Mouse (Mus musculus) hindbrain, embryonic 15.5 days (tissue): ENCODE measurements around the gene Ythdf2. TPM values are rescaled to one million over a fixed set of nuclear protein-coding genes. Genes with fewer than 3 reads are reported as not detected.
A peak's percentile ranks its signal among the peaks of the same experiment; 100 is the strongest.

Source experiments
- ATAC-seq: fragments of 200-750 bp; cut with Nextera tagmentation; 2 replicates; pipeline ENCODE4 v1.8.0; 2017; ENCODE audit warnings: low read depth, moderate number of reproducible peaks, moderate TSS enrichment; ENCODE audit not compliant: low FRiP score
- H3K27ac ChIP-seq: fragments of 300-500 bp; sonication (generic); replicated peaks from 2 replicates; pipeline ENCODE4 v1.5.1; 2015; ENCODE audit warnings: mild to moderate bottlenecking, inconsistent platforms
- H3K27me3 ChIP-seq: fragments of 300-500 bp; sonication (generic); 2 replicates; pipeline ENCODE4 v1.6.1; 2015; ENCODE audit warnings: control low read depth, inconsistent platforms
- H3K36me3 ChIP-seq: fragments of 300-500 bp; sonication (generic); 2 replicates; pipeline ENCODE4 v1.6.1; 2015; ENCODE audit warnings: control low read depth, inconsistent platforms
- H3K4me1 ChIP-seq: fragments of 300-500 bp; sonication (generic); replicated peaks from 2 replicates; pipeline ENCODE4 v1.6.1; 2015; ENCODE audit warnings: control low read depth, inconsistent platforms
- H3K4me2 ChIP-seq: fragments of 300-500 bp; sonication (generic); 2 replicates; pipeline ENCODE4 v1.6.1; 2015; ENCODE audit warnings: moderate library complexity, mild to moderate bottlenecking, inconsistent platforms
- H3K4me3 ChIP-seq: fragments of 300-500 bp; sonication (generic); 2 replicates; pipeline ENCODE4 v1.5.1; 2015; ENCODE audit warnings: mild to moderate bottlenecking, inconsistent platforms
- H3K9ac ChIP-seq: fragments of 300-500 bp; sonication (generic); 2 replicates; pipeline ENCODE4 v1.6.1; 2015; ENCODE audit warnings: inconsistent platforms
- H3K9me3 ChIP-seq: fragments of 300-500 bp; sonication (generic); 2 replicates; pipeline ENCODE4 v1.6.1; 2016; ENCODE audit warnings: control low read depth, inconsistent platforms
- WGBS: fragments of 180-500 bp; shearing (Covaris S2); methylation state at CpG from one replicate; pipeline ENCODE4 v1.1.7; 2015; 5-methylcytosine and 5-hydroxymethylcytosine counted together
- polyA plus RNA-seq: library from polyadenylated mRNA; unstranded; fragments of >200 nt; fragmentation: Nextera tagmentation; extraction: Ambion mirVana; gene quantifications from 2 replicates; pipeline ENCODE4 v1.2.1, GENCODE M21; 2015

Gene Ythdf2
- polyA plus RNA-seq = 102 and 105 TPM in 2 replicates

- Histone ChIP-seq H3K27ac (peak within 1 kb of the TSS; percentile 90), H3K4me3 (peak within 1 kb of the TSS; percentile 76), H3K4me2 (peak within 1 kb of the TSS; percentile 62), H3K27me3 (no peaks in the 10 kb centered on the region), H3K36me3 (peaks cover 3% of the 10 kb centered on the region; the same call in 1 of the 2 replicates), H3K4me1 (peaks cover 35% of the 10 kb centered on the region), H3K9me3 (no peaks in the 10 kb centered on the region), H3K9ac (peak within 1 kb of the TSS; percentile 92)
- peak; percentile 98 for ATAC-seq
- WGBS = under 1% methylated on average over 73 of the region's 78 CpGs
These were observed at the start of gene Ythdf2 for GRCm38 (mm10) chr4:132211953-132212734. Ythdf2 (minus strand) TSS chr4:132212303.

DNA sequence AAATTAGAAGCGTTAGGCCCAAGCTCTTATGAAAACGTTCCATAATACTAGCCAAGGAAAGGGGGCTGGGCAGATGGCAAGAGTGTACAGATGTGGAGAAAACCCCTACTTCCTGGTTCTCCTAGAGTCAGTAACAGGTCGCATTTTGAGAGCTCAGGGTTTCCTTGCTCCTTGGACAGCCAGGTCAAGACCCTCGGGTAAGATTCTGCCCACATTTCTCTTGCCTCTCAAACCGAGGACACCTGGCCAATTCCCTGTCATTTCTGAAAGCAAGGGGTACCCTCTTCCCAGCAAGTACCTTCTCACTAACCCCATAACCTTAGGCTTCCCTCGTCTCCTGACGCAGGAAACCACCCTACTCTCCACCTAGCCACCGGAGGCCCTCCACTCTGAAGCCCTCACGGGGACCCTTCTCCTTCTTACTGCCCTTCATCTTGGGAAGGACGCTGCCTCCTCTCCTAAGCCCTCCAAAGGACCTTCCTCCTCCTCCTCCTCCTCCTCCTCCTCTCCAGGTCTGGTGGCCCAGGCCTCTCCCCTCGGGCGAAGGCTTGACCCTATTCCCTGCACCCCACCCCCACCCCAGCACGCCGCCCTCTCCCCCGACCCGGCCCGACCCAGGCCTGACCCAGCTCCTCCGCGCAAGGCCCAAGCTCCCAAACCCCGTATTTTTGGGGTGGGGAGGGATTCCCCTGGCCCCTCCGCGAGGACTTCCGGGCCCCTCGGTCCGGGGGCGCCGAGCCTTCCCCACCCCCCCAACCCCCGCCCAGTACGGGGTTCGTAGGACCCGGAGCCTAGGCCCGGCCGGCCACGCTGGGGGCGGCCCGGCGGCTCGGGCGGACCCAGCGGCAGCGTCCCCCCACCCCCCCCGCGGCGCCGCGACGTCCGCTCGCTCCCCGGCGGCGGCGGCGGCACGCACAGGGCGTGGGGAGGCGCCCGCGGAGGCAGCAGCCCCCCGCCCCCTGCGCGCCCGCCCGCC is 48.6 kb upstream of the Ythdf2 start:
- Histone ChIP-seq H3K4me1 (peaks cover 30% of the 10 kb centered on the region), H3K9me3 (no peaks in the 10 kb centered on the region), H3K4me3 (peak overlapping the region; percentile 84), H3K4me2 (peak overlapping the region; percentile 85), H3K9ac (peak overlapping the region; percentile 91), H3K27me3 (no peaks in the 10 kb centered on the region), H3K36me3 (no peaks in the 10 kb centered on the region), H3K27ac (peak overlapping the region; percentile 92)
- WGBS = 4% methylated on average over 24 of the region's 64 CpGs
- peak; percentile 86 for ATAC-seq

DNA sequence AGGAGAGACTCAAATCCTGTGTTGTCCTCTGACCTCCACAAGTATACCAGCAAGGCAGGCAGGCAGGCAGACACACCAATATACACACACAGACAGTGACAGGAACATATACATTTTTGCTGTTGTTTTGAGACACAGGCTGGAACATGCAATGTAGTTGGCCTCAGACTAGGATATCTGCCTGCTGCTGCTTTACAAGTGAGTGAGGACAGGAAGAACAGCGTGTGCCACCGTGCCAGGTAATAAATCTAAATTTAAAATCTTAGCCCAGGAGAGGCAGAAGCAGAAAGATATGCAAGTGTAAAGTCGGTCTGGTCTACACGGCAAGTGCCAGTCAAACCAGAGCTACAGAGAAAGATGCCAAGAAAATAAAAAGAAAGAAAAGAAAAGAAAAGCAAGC is 47.1 kb upstream of the Ythdf2 start:
- ATAC-seq = no peak
- H3K4me2 ChIP-seq = peak overlapping the region; percentile 85; the same call in 1 of the 2 replicates
- no peaks in the 10 kb centered on the region for H3K27me3 ChIP-seq
- peak overlapping the region; percentile 84; the same call in 1 of the 2 replicates for H3K4me3 ChIP-seq
- H3K9me3 ChIP-seq = no peaks in the 10 kb centered on the region
- 0 out of 2 replicates have a peak overlapping the region, but pooled peaks have one; percentile 13 for H3K9ac ChIP-seq
- peak overlapping the region; percentile 92; the same call in 1 of the 2 replicates for H3K27ac ChIP-seq
- H3K36me3 ChIP-seq = no peaks in the 10 kb centered on the region
- peaks cover 30% of the 10 kb centered on the region for H3K4me1 ChIP-seq
- 84% methylated on average over 4 of the region's 4 CpGs for WGBS

DNA sequence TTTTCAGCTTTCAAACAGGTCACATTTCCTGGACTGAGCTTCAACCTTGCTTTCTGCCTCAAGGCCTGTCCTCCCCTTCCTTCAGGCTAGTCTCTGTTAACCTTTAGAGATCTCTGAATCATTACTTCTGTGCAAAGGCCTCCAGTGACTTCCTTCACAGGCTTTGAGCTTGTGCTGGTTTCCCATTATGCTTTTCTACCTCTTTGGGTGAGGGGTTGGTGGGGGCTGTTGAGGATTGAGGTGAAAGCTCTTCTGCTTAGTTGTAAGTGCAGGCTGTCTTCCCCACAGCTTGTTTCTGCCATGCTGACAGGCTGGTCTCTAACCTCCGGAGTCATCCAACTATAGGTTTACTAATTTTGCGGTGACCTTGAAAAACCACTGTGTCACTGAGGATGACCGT is 44.3 kb upstream of the Ythdf2 start:
- H3K27ac ChIP-seq = no peak overlapping the region
- H3K4me2 ChIP-seq = no peak overlapping the region
- no peak overlapping the region for H3K4me3 ChIP-seq
- H3K36me3 ChIP-seq = peaks cover 3% of the 10 kb centered on the region; the same call in 1 of the 2 replicates
- no peaks in the 10 kb centered on the region for H3K9me3 ChIP-seq
- peaks cover 21% of the 10 kb centered on the region for H3K4me1 ChIP-seq
- H3K9ac ChIP-seq = no peak overlapping the region
- ATAC-seq = no peak
- WGBS = 95% methylated on average over 3 of the region's 3 CpGs
- H3K27me3 ChIP-seq = no peaks in the 10 kb centered on the region

DNA sequence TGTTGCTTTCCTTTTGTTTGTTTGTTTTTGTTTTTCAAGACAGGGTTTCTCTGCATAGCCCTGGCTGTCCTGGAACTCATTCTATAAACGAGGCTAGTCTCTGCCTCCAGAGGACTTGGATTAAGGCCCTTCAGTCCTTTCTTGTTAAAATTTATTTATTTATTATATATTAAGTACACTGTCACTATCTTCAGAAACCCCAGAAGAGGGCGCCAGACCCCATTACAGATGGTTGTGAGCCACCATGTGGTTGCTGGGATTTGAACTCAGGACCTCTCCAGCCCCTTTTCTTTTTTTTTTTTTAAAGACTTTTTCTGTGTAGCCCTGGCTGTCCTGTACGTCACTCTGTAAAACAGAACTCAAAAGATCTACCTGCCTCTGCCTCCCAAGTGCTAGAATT is 42.9 kb upstream of the Ythdf2 start:
- ATAC-seq = no peak
- Histone ChIP-seq H3K4me1 (peaks cover 15% of the 10 kb centered on the region), H3K36me3 (peaks cover 15% of the 10 kb centered on the region), H3K9ac (no peak overlapping the region), H3K4me3 (no peak overlapping the region), H3K9me3 (no peaks in the 10 kb centered on the region), H3K4me2 (no peak overlapping the region), H3K27ac (no peak overlapping the region), H3K27me3 (no peaks in the 10 kb centered on the region)
- 83% methylated on average over 3 of the region's 3 CpGs for WGBS

- Histone ChIP-seq H3K4me2 (no peak overlapping the region), H3K36me3 (peaks cover 17% of the 10 kb centered on the region), H3K27me3 (no peaks in the 10 kb centered on the region), H3K4me3 (no peak overlapping the region), H3K9ac (no peak overlapping the region), H3K9me3 (no peaks in the 10 kb centered on the region), H3K4me1 (0 out of 2 replicates have a peak, but pooled peaks cover 1% of the 10 kb centered on the region), H3K27ac (no peak overlapping the region)
- ATAC-seq = no peak
- 74% methylated on average over 2 of the region's 2 CpGs for WGBS
These were observed 41.5 kb upstream of the Ythdf2 start for GRCm38 (mm10) chr4:132253622-132254021.

- H3K36me3 ChIP-seq = peaks cover 22% of the 10 kb centered on the region
- no peak overlapping the region for H3K4me2 ChIP-seq
- WGBS = 86% methylated on average over 8 of the region's 8 CpGs
- H3K4me1 ChIP-seq = no peaks in the 10 kb centered on the region
- 0 out of 2 replicates have a peak overlapping the region, but pooled peaks have one; percentile 5 for H3K27ac ChIP-seq
- ATAC-seq = no peak
- no peak overlapping the region for H3K9ac ChIP-seq
- H3K27me3 ChIP-seq = no peaks in the 10 kb centered on the region
- H3K9me3 ChIP-seq = no peaks in the 10 kb centered on the region
- H3K4me3 ChIP-seq = no peak overlapping the region
These were observed 41.0 kb upstream of the Ythdf2 start for GRCm38 (mm10) chr4:132253128-132253527.

DNA sequence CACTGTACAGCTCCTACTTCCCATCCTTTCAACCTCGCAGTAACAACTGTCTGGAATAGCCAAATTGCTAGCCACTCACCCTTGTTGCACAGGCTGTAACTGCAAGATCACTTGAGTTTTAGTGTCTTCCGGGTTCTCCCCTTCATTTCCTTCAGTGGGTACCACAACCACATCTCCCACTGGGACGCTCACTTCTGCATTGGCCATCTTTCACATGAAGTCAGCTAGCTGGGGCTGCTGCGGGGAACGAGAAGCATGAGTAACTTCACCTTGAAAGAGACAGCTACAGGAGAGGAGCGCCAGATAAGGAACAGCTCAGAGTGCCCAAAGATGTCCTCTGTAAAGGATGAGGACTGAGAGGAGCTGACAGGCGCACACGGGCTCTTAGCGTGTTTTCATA is 39.5 kb upstream of the Ythdf2 start:
- 98% methylated on average over 9 of the region's 9 CpGs for WGBS
- no peaks in the 10 kb centered on the region for H3K4me1 ChIP-seq
- H3K36me3 ChIP-seq = peaks cover 30% of the 10 kb centered on the region
- no peaks in the 10 kb centered on the region for H3K27me3 ChIP-seq
- no peak for ATAC-seq
- H3K4me3 ChIP-seq = no peak overlapping the region
- no peak overlapping the region for H3K9ac ChIP-seq
- no peaks in the 10 kb centered on the region for H3K9me3 ChIP-seq
- no peak overlapping the region for H3K4me2 ChIP-seq
- no peak overlapping the region for H3K27ac ChIP-seq

DNA sequence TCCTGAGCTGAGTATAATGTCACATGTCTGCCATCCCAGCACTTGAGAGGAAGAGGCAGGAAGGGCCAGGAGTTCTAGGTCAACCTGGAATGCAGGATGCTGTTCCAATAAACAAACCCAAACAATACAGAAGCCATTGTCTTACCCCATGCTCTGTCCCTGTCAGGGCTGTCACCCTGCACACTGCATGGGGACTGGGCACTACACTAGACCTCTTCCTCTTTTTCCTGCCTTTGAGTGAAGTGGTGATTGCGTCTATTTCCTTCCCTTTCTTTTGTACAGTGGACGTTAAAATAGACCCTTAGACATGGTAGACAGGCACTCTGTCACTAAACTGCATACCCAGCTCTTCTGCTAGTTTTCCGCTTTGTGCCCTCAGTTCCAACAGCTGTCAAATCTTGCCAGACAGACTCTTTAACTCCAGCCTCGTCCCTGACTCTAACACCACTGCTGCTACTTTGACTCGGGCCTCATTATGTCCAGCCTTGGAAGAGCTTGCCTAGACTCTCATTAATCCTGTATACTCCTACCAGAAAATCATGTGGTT is 35.4 kb upstream of the Ythdf2 start:
- Histone ChIP-seq H3K4me3 (no peak overlapping the region), H3K36me3 (peaks cover 55% of the 10 kb centered on the region), H3K27ac (no peak overlapping the region), H3K9me3 (no peaks in the 10 kb centered on the region), H3K9ac (no peak overlapping the region), H3K4me1 (no peaks in the 10 kb centered on the region), H3K27me3 (no peaks in the 10 kb centered on the region), H3K4me2 (no peak overlapping the region)
- no peak for ATAC-seq
- WGBS = 90% methylated on average over 5 of the region's 5 CpGs

DNA sequence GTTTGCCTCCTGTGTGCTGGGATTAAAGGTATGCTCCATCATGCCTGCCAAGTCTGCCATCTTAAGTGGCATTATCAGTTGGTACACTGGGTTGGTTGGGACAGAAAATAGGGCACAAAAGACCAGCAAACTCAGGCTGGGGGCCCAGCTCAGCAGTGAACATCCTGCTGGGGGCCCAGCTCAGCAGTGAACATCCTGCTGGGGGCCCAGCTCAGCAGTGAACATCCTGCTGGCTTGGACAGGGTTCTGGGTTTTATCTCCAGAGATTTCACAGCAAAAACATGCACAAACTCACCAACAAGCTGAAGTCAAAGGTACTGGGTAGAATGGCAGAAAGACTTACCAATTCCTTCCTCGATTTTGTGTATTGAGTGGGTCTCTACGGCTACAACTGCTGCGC is 33.5 kb upstream of the Ythdf2 start:
- Histone ChIP-seq H3K9me3 (no peaks in the 10 kb centered on the region), H3K27me3 (no peaks in the 10 kb centered on the region), H3K4me3 (no peak overlapping the region)

DNA sequence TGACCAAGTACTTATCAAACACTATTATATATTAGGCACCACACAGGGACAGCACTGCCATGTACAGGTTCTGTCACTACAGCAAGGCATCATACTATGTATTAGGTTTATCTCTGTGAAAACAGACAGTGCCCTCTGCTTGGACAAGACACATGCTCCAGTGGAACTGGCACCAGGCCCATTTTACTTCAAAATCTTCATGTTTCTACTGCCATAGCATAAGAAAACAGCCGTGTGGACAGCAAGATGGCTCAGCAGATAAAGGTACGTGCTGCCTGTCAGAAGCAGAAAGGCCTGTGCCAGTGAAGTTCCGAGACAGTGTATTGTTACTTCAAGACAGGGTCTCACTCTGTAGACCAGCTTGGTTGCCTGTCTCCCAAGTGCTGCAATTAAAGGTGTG is 29.1 kb upstream of the Ythdf2 start:
- no peak overlapping the region for H3K4me3 ChIP-seq
- WGBS = 93% methylated on average over 3 of the region's 3 CpGs
- no peaks in the 10 kb centered on the region for H3K27me3 ChIP-seq
- peaks cover 55% of the 10 kb centered on the region for H3K36me3 ChIP-seq
- H3K9me3 ChIP-seq = no peaks in the 10 kb centered on the region
- H3K27ac ChIP-seq = no peak overlapping the region
- H3K4me1 ChIP-seq = no peaks in the 10 kb centered on the region
- ATAC-seq = no peak
- H3K9ac ChIP-seq = no peak overlapping the region
- no peak overlapping the region for H3K4me2 ChIP-seq

More for the DNA sequence above, 33.5 kb upstream of the Ythdf2 start:
- H3K4me1 ChIP-seq = no peaks in the 10 kb centered on the region
- H3K9ac ChIP-seq = no peak overlapping the region
- H3K36me3 ChIP-seq = peaks cover 60% of the 10 kb centered on the region
- no peak overlapping the region for H3K27ac ChIP-seq
- 97% methylated on average over 3 of the region's 3 CpGs for WGBS
- no peak overlapping the region for H3K4me2 ChIP-seq
- ATAC-seq = no peak
